Mouse (Mus musculus) cortical plate, adult 2 months (tissue): ENCODE measurements at regions not wholly inside any gene's neighbourhood (a gene's known extent, or its start where the extent isn't known, plus 50 kb on each side); places are given as distances from the start of the nearest gene placed in this dataset.

Experiments used
- CTCF ChIP-seq: fragments of 200-500 bp; IDR thresholded peaks from 2 replicates; pipeline ENCODE4 v1.5.1; 2011; ENCODE audit warnings: mild to moderate bottlenecking, control low read depth, low read length; ENCODE audit not compliant: insufficient read depth; ENCODE audit errors: extremely low read depth
- POLR2A ChIP-seq: fragments of 200-500 bp; IDR thresholded peaks from 2 replicates; pipeline ENCODE4 v1.6.1; 2011; ENCODE audit warnings: mild to moderate bottlenecking, low read length, control low read depth; ENCODE audit not compliant: insufficient read depth; ENCODE audit errors: extremely low read depth

- TF ChIP-seq CTCF: no peak
- TF ChIP-seq POLR2A: no peak
These were observed 362.2 kb downstream of the Arl4a start for GRCm38 (mm10) chr12:39675608-39676007.
